Mouse (Mus musculus) ES-Bruce4 (cell line): Measurements from ENCODE around the gene Eif4a3. TPM values are rescaled to one million over a fixed set of nuclear protein-coding genes. Genes with fewer than 3 reads are reported as not detected.
"Not testable (repeated sequence)": the region's sequence is repeated elsewhere in the genome, so short reads cannot be mapped to it uniquely, and the experiment has no call there.

Experiments
- H3K27ac ChIP-seq: 2 replicates; pipeline ENCODE4 v1.5.1; 2012; ENCODE audit warnings: low read length, inconsistent platforms; ENCODE audit not compliant: insufficient read depth
- H3K27me3 ChIP-seq: 2 replicates; pipeline ENCODE4 v1.6.1; 2012; ENCODE audit warnings: mild to moderate bottlenecking, low read length, inconsistent platforms; ENCODE audit not compliant: control insufficient read depth, poor library complexity, insufficient read depth, severe bottlenecking
- H3K36me3 ChIP-seq: 2 replicates; pipeline ENCODE4 v1.6.1; 2012; ENCODE audit warnings: inconsistent platforms, mild to moderate bottlenecking, low read length, moderate library complexity; ENCODE audit not compliant: control insufficient read depth, poor library complexity, insufficient read depth, severe bottlenecking
- H3K4me1 ChIP-seq: one replicate; pipeline ENCODE4 v1.8.1; 2011; ENCODE audit warnings: low read length; ENCODE audit not compliant: control insufficient read depth, insufficient read depth
- H3K4me3 ChIP-seq: 2 replicates; pipeline ENCODE4 v1.5.1; 2011; ENCODE audit warnings: low read depth, mild to moderate bottlenecking, low read length
- H3K9ac ChIP-seq: 2 replicates; pipeline ENCODE4 v1.6.1; 2012; ENCODE audit warnings: low read depth, mild to moderate bottlenecking, inconsistent platforms; ENCODE audit not compliant: poor library complexity, severe bottlenecking
- H3K9me3 ChIP-seq: replicated peaks from 2 replicates; pipeline ENCODE4 v1.6.1; 2012; ENCODE audit warnings: mild to moderate bottlenecking, low read length, inconsistent platforms; ENCODE audit not compliant: control insufficient read depth, poor library complexity, insufficient read depth, severe bottlenecking
- CTCF ChIP-seq: IDR thresholded peaks from one replicate; pipeline ENCODE4 v1.8.1; 2011; ENCODE audit warnings: low read depth, low read length
- EP300 ChIP-seq: IDR thresholded peaks from 2 replicates; pipeline ENCODE4 v1.6.1; 2011; ENCODE audit warnings: low read depth, low read length; ENCODE audit not compliant: insufficient read depth
- POLR2A ChIP-seq: IDR thresholded peaks from one replicate; pipeline ENCODE4 v1.8.1; 2011; ENCODE audit warnings: low read length; ENCODE audit not compliant: insufficient read depth
- polyA plus RNA-seq: library from polyadenylated mRNA; stranded (reverse); fragments of >200 nt; gene quantifications from 2 replicates; pipeline ENCODE4 v1.2.4, GENCODE M21; 2011; ENCODE audit warnings: low read depth; ENCODE audit not compliant: missing spikeins, insufficient read depth, insufficient read length

Eif4a3 gene
- polyA plus RNA-seq, 1 experiment: 257 TPM

- Histone ChIP-seq H3K9ac (no peak overlapping the region), H3K4me3 (no peak overlapping the region), H3K9me3 (no peaks in the 10 kb centered on the region), H3K36me3 (no peaks in the 10 kb centered on the region), H3K27me3 (no peaks in the 10 kb centered on the region), H3K4me1 (no peaks in the 10 kb centered on the region), H3K27ac (no peak overlapping the region)
- no peak for TF ChIP-seq CTCF
- no peak for TF ChIP-seq POLR2A
- TF ChIP-seq EP300: no peak
Measured at GRCm38 (mm10) chr11:119258572-119259322, 41.1 kb downstream of the Eif4a3 start.

DNA sequence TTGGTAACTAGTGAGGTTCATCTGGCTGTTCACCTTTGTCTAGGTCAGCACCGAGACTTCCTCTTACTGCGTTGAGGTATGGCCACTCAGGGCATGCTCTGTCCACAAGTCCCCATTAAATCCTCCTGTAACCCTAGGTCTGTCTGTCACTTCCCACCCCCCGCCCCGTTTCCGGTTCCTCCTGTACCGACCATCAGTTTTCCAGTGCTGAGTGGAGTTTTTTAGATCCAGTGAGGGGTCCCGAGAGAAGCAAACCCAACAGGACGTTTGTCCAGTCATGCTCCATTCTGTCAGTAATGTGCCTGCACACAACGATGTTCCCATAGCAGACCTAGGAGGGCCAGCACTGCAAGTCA is 41.7 kb downstream of the Eif4a3 start:
- no peaks in the 10 kb centered on the region for H3K4me1 ChIP-seq
- no peaks in the 10 kb centered on the region for H3K36me3 ChIP-seq
- H3K4me3 ChIP-seq: no peak overlapping the region
- H3K27me3 ChIP-seq: no peaks in the 10 kb centered on the region
- no peak overlapping the region for H3K9ac ChIP-seq
- no peak overlapping the region for H3K27ac ChIP-seq
- no peaks in the 10 kb centered on the region for H3K9me3 ChIP-seq
- TF ChIP-seq EP300 (no peak), CTCF (no peak), POLR2A (no peak)

DNA sequence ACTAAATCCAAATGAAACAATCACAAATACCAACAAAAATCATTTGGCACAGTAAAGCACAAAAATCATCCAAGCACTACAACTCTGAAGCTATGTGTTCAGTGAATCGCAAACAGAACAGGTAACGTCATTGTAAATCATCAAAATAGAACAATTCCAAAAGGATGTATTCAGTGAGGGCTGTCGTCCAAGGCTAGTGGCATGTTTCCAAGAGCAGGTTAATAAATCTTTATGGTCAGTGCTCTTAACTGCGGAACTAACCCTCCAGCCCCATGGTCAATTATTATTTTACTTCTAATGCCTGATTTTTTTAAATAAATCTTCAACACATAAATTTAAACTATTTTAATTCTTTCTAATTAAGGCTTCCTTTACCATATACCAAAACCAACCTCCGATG is 43.3 kb downstream of the Eif4a3 start:
- not testable (repeated sequence) for H3K4me1 ChIP-seq, H3K9ac ChIP-seq, H3K27me3 ChIP-seq, H3K9me3 ChIP-seq, H3K36me3 ChIP-seq, H3K27ac ChIP-seq, H3K4me3 ChIP-seq

DNA sequence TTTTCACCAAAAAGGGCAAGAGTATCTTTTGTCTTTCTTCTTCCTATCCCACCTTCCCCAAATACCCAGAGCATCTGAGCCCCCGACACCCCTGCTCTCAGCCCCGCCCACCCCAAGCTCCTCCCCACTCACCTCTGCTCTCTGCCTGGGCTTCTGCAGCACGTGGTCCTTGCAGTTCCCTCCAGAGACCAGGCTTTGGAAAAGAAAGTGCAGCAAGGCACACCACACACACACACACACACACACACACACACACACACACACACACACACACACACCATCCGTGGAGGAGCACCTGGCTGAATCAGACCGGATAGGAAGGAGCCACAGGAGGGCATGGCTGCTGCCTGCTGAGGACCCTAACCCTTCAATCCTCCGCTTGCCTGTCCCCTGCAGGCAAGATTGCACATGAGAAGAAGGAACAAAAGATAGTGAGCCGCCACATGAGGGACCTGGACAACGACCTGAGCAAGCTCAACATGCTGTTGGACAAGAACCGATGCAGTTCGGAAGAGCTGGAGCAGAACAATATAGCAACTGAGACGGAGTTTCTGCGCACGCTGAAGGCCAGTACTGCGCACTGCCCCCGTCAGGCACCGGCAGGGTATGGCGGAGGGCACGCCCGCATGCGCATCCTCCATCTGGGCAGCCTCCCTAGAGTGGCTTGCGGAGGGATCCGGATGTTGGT is 46.9 kb downstream of the Eif4a3 start:
- no peaks in the 10 kb centered on the region for H3K27me3 ChIP-seq
- TF ChIP-seq CTCF (peak; percentile 53), POLR2A (no peak), EP300 (0 out of 2 replicates have a peak, but pooled peaks have one; percentile 28)
- 0 out of 2 replicates have a peak overlapping the region, but pooled peaks have one; percentile 1 for H3K9ac ChIP-seq
- H3K4me3 ChIP-seq: peak overlapping the region; percentile 33
- H3K36me3 ChIP-seq: no peaks in the 10 kb centered on the region
- no peak overlapping the region for H3K27ac ChIP-seq
- no peaks in the 10 kb centered on the region for H3K9me3 ChIP-seq
- peaks cover 6% of the 10 kb centered on the region for H3K4me1 ChIP-seq

DNA sequence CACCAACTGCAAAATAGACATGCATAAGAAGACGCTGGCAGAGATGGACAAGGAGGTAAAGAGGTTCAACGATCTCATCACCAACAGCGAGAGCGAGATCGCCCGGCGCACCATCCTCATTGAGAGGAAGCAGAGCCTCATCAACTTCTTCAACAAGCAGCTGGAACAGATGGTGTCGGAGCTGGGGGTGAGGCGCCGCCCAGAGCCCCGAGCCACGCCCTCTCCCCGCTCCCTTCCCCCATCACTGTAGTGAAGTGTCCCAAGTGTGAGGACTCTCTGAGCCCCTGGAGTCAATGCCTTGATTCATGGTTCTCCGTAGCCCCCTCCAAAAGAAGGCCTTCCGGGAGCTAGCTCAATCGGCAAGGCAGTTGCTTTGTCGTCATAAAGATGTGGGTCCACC is 48.9 kb downstream of the Eif4a3 start:
- H3K27me3 ChIP-seq: no peaks in the 10 kb centered on the region
- H3K4me1 ChIP-seq: peaks cover 6% of the 10 kb centered on the region
- H3K4me3 ChIP-seq: no peak overlapping the region
- H3K27ac ChIP-seq: no peak overlapping the region
- H3K36me3 ChIP-seq: no peaks in the 10 kb centered on the region
- no peak overlapping the region for H3K9ac ChIP-seq
- TF ChIP-seq POLR2A (no peak), CTCF (no peak), EP300 (no peak)
- no peaks in the 10 kb centered on the region for H3K9me3 ChIP-seq

GRCm38 (mm10) chr11:119249011-119249410 is 50.9 kb downstream of the Eif4a3 start:
- Histone ChIP-seq H3K4me3 (no peak overlapping the region), H3K27me3 (no peaks in the 10 kb centered on the region), H3K9me3 (no peaks in the 10 kb centered on the region), H3K4me1 (peaks cover 6% of the 10 kb centered on the region), H3K9ac (no peak overlapping the region), H3K27ac (no peak overlapping the region), H3K36me3 (no peaks in the 10 kb centered on the region)
- TF ChIP-seq EP300: no peak
- peak; percentile 30 for TF ChIP-seq CTCF

GRCm38 (mm10) chr11:119245543-119245942 is 54.3 kb downstream of the Eif4a3 start:
- H3K27ac ChIP-seq, H3K9ac ChIP-seq, H3K4me3 ChIP-seq, H3K4me1 ChIP-seq, H3K36me3 ChIP-seq, H3K27me3 ChIP-seq, H3K9me3 ChIP-seq: not testable (repeated sequence)
